Mouse (Mus musculus) CH12.LX (cell line): ENCODE measurements at regions not wholly inside any gene's neighbourhood (a gene's known extent, or its start where the extent isn't known, plus 50 kb on each side); places are given as distances from the start of the nearest gene placed in this dataset.

ENCODE experiments used
- DNase-seq: peaks from one replicate; pipeline ENCODE4 v3.0.0-alpha.2; 2013; ENCODE audit errors: extremely low read depth
- H3K27ac ChIP-seq: 2 replicates; pipeline ENCODE4 v1.5.1; 2012; ENCODE audit warnings: low read depth, mild to moderate bottlenecking, control low read depth, moderate library complexity; ENCODE audit not compliant: insufficient read depth
- H3K27me3 ChIP-seq: replicated peaks from 2 replicates; pipeline ENCODE3; 2012; ENCODE audit warnings: inconsistent platforms
- H3K36me3 ChIP-seq, 2 experiments: replicated peaks in 1 of 2; 2 replicates each; pipeline versions ENCODE3 to v1.6.1; 2012; ENCODE audit warnings: inconsistent platforms in 1 of 2, low read length in 1 of 2, mild to moderate bottlenecking in 1 of 2, mixed read lengths in 1 of 2, moderate library complexity in 1 of 2; ENCODE audit not compliant: control insufficient read depth in 1 of 2, insufficient read depth in 1 of 2
- H3K4me1 ChIP-seq, 2 experiments: 2 replicates each; pipeline ENCODE4 v1.6.1; 2012; ENCODE audit warnings: inconsistent platforms in 1 of 2, moderate library complexity in 1 of 2; ENCODE audit not compliant: insufficient read depth in 2 of 2, control insufficient read depth in 1 of 2
- H3K4me2 ChIP-seq: 2 replicates; pipeline ENCODE4 v1.6.1; 2012; ENCODE audit warnings: low read depth, mild to moderate bottlenecking, control low read depth; ENCODE audit not compliant: poor library complexity, insufficient read depth, severe bottlenecking
- H3K4me3 ChIP-seq, 3 experiments: fragments of 150-350 bp in 1 of 3; sonication (generic) in 1 of 3; replicated peaks in 1 of 3; 2 replicates each; pipeline versions ENCODE3 to v1.5.1; 2011 to 2012; ENCODE audit warnings: low read depth in 2 of 3, low read length in 2 of 3, mild to moderate bottlenecking in 2 of 3, moderate library complexity in 2 of 3, control low read depth in 1 of 3, improper control_type of control experiment in 1 of 3, inconsistent platforms in 1 of 3, mixed read lengths in 1 of 3; ENCODE audit not compliant: poor library complexity in 1 of 3
- H3K79me2 ChIP-seq: replicated peaks from 2 replicates; pipeline ENCODE4 v1.6.1; 2012; ENCODE audit warnings: mild to moderate bottlenecking, moderate library complexity; ENCODE audit not compliant: control insufficient read depth, poor library complexity, insufficient read depth, severe bottlenecking; ENCODE audit errors: extremely low read depth
- H3K9ac ChIP-seq: 2 replicates; pipeline ENCODE4 v1.6.1; 2012; ENCODE audit warnings: low read depth, mild to moderate bottlenecking, control low read depth, moderate library complexity; ENCODE audit not compliant: insufficient read depth
- H3K9me3 ChIP-seq: replicated peaks from 2 replicates; pipeline ENCODE3; 2012; ENCODE audit warnings: low read length, inconsistent platforms, mixed read lengths
- BHLHE40 ChIP-seq: IDR thresholded peaks from 2 replicates; pipeline ENCODE4 v1.6.1; 2011; ENCODE audit warnings: mild to moderate bottlenecking, low read depth, low read length, improper control_type of control experiment
- CHD1 ChIP-seq: IDR thresholded peaks from 2 replicates; pipeline ENCODE4 v1.6.1; 2012; ENCODE audit warnings: low read depth, low read length, improper control_type of control experiment, inconsistent platforms
- CHD2 ChIP-seq: IDR thresholded peaks from 2 replicates; pipeline ENCODE4 v1.6.1; 2011; ENCODE audit warnings: low read length, improper control_type of control experiment
- ELF1 ChIP-seq: IDR thresholded peaks from 2 replicates; pipeline ENCODE4 v1.6.1; 2014; ENCODE audit warnings: low read depth, mild to moderate bottlenecking, inconsistent platforms, low read length, improper control_type of control experiment
- EP300 ChIP-seq: IDR thresholded peaks from 2 replicates; pipeline ENCODE4 v1.6.1; 2011; ENCODE audit warnings: low read length, improper control_type of control experiment
- HCFC1 ChIP-seq: IDR thresholded peaks from 2 replicates; pipeline ENCODE4 v1.6.1; 2012; ENCODE audit warnings: low read depth, mild to moderate bottlenecking, inconsistent platforms, low read length, improper control_type of control experiment
- IRF4 ChIP-seq: IDR thresholded peaks from 2 replicates; pipeline ENCODE4 v1.6.1; 2014; ENCODE audit warnings: low read depth, mild to moderate bottlenecking, inconsistent platforms, low read length, improper control_type of control experiment
- JUN ChIP-seq: IDR thresholded peaks from 2 replicates; pipeline ENCODE4 v1.6.1; 2011; ENCODE audit warnings: low read depth, mild to moderate bottlenecking, low read length, improper control_type of control experiment, moderate library complexity; ENCODE audit not compliant: insufficient read depth
- JUND ChIP-seq: conservative IDR thresholded peaks from 2 replicates; pipeline ENCODE4 v1.6.1; 2011; ENCODE audit warnings: low read depth, low read length, improper control_type of control experiment
- MAX ChIP-seq: IDR thresholded peaks from 2 replicates; pipeline ENCODE4 v1.6.1; 2011; ENCODE audit warnings: low read length, improper control_type of control experiment
- NELFE ChIP-seq: IDR thresholded peaks from 2 replicates; pipeline ENCODE4 v1.6.1; 2011; ENCODE audit warnings: low read depth, low read length, improper control_type of control experiment
- PAX5 ChIP-seq: IDR thresholded peaks from 2 replicates; pipeline ENCODE4 v1.6.1; 2012; ENCODE audit warnings: low read length, inconsistent platforms, mixed read lengths
- POLR2A ChIP-seq: IDR thresholded peaks from 2 replicates; pipeline ENCODE4 v1.6.1; 2011; ENCODE audit warnings: low read depth, mild to moderate bottlenecking, improper control_type of control experiment, low read length
- RAD21 ChIP-seq: IDR thresholded peaks from 2 replicates; pipeline ENCODE4 v1.6.1; 2011; ENCODE audit warnings: low read depth, mild to moderate bottlenecking, low read length, improper control_type of control experiment, moderate library complexity
- RCOR1 ChIP-seq: conservative IDR thresholded peaks from 2 replicates; pipeline ENCODE4 v1.6.1; 2012; ENCODE audit warnings: low read depth, mild to moderate bottlenecking, inconsistent platforms, low read length, improper control_type of control experiment
- SIN3A ChIP-seq: IDR thresholded peaks from 2 replicates; pipeline ENCODE4 v1.6.1; 2012; ENCODE audit warnings: low read length, improper control_type of control experiment, inconsistent platforms
- SMC3 ChIP-seq: IDR thresholded peaks from 2 replicates; pipeline ENCODE4 v1.6.1; 2011; ENCODE audit warnings: low read depth, low read length, improper control_type of control experiment
- ZC3H11A ChIP-seq: IDR thresholded peaks from 2 replicates; pipeline ENCODE4 v1.6.1; 2012; ENCODE audit warnings: low read depth, mild to moderate bottlenecking, inconsistent platforms, low read length, improper control_type of control experiment
- ZKSCAN1 ChIP-seq: IDR thresholded peaks from 2 replicates; pipeline ENCODE4 v1.6.1; 2012; ENCODE audit warnings: low read depth, inconsistent platforms, low read length, improper control_type of control experiment, borderline replicate concordance
- dilution Hi-C: fragments of 300-500 bp; cut with MboI; formaldehyde crosslinking; loops from 2 replicates; pipeline ENCODE4 v1.14.3; 2020; ENCODE audit warnings: low sequenced_read_pairs; ENCODE audit not compliant: extremely low pct_unique_long_range_greater_than_20kb, extremely low pct_ligation_motif_present
- in situ Hi-C: fragments of 300-500 bp; cut with MboI; formaldehyde crosslinking; loops from 3 replicates; pipeline ENCODE4 v1.14.3; 2019; ENCODE audit warnings: low sequenced_read_pairs, low pct_ligation_motif_present, low pct_unique_long_range_greater_than_20kb, mixed read lengths

- Histone ChIP-seq H3K9me3 (no peaks in the 10 kb centered on the region), H3K4me1 (no peaks in the 10 kb centered on the region), H3K9ac (no peak overlapping the region), H3K36me3 (no peaks in the 10 kb centered on the region), H3K4me2 (no peak overlapping the region), H3K27ac (no peak overlapping the region)
- dilution Hi-C loops (no loop called here), in situ Hi-C loops (no loop called here)
- no peak for DNase-seq
- TF ChIP-seq JUND (no peak), SMC3 (no peak), RCOR1 (no peak), JUN (no peak), ELF1 (no peak), EP300 (no peak), BHLHE40 (no peak), SIN3A (no peak), NELFE (no peak)
- TF ChIP-seq, all 38 proteins: peak for 0
- Histone ChIP-seq H3K27me3 (peaks cover 17% of the 10 kb centered on the region), H3K79me2 (no peaks in the 10 kb centered on the region), H3K4me3 (no peak overlapping the region)
Measured at GRCm38 (mm10) chr9:46704151-46704905, 294.2 kb upstream of the Gm4791 start.

- H3K4me3 ChIP-seq: no peak overlapping the region
- DNase-seq: no peak
- TF ChIP-seq PAX5: no peak
- no peak for TF ChIP-seq CHD2
- TF ChIP-seq ZKSCAN1: no peak
- no peak for TF ChIP-seq JUND
- TF ChIP-seq RCOR1: no peak
- TF ChIP-seq CHD1: no peak
- TF ChIP-seq MAX: no peak
- no peak for TF ChIP-seq SMC3
- no peak for TF ChIP-seq SIN3A
- no peak for TF ChIP-seq RAD21
- TF ChIP-seq EP300: no peak
- TF ChIP-seq ELF1: no peak
- no peak for TF ChIP-seq NELFE
- TF ChIP-seq POLR2A: no peak
- TF ChIP-seq HCFC1: no peak
- no peak for TF ChIP-seq IRF4
- no peak for TF ChIP-seq ZC3H11A
- H3K4me1 ChIP-seq: no peaks in the 10 kb centered on the region
- no peak overlapping the region for H3K27ac ChIP-seq
- H3K9me3 ChIP-seq: no peaks in the 10 kb centered on the region
- H3K4me2 ChIP-seq: no peak overlapping the region
- no peak overlapping the region for H3K9ac ChIP-seq
- H3K27me3 ChIP-seq: peaks cover 17% of the 10 kb centered on the region
- no peaks in the 10 kb centered on the region for H3K36me3 ChIP-seq
- in situ Hi-C loops (no loop called here), dilution Hi-C loops (no loop called here)
- no peaks in the 10 kb centered on the region for H3K79me2 ChIP-seq
Measured at GRCm38 (mm10) chr9:46703674-46704073, 294.9 kb upstream of the Gm4791 start.
